Mouse (Mus musculus) kidney, postnatal 4 days (tissue): ENCODE results near the gene Tmem151a.
"Not testable (repeated sequence)": the region's sequence is repeated elsewhere in the genome, so short reads cannot be mapped to it uniquely, and the experiment has no call there.

Experiments used
- DNase-seq, 2 experiments: peaks; one replicate each; pipeline ENCODE4 v3.0.0; 2021; ENCODE audit warnings: mixed read lengths in 2 of 2

Tmem151a gene

GRCm38 (mm10) chr19:5094243-5094632 lies 8.9 kb upstream of the Tmem151a start:
- peak; percentile 98 to 99 for DNase-seq

DNA sequence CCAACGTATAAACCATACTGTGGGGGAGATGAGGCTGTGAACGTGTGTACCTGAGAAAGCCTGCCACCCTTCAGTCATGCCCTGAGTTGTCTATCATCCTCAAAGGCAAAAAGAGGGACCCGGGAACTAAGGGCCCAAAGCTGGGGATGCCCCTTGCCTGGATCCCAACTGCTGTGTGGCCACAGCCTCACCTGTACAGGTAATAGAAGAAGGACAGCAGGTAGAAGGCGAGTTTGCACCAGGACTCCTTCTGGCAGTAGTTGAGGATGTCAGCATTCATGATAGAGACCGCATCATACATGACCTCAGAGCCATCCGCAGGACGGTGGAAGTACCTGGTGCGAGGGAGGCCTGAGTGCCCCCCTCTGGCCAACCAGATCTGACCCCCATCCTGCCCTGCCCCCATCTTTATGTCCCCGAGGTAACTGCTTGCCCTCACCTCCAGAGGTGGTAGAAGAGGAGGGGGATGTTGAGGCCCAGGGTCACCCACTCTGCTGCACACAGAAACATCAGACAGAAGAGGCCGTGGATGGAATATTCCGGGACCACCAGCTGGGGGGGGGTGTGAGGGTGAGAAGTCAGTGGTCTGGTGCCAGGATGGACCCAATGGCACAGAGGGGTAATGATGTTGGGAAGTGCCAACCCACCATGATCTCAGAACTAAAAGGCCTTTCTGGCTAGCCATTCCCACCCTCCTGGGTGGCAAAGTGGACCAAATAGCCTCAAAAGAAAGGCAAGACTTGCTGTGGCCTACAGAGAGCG lies 8.3 kb upstream of the Tmem151a start:
- no peak for DNase-seq

DNA sequence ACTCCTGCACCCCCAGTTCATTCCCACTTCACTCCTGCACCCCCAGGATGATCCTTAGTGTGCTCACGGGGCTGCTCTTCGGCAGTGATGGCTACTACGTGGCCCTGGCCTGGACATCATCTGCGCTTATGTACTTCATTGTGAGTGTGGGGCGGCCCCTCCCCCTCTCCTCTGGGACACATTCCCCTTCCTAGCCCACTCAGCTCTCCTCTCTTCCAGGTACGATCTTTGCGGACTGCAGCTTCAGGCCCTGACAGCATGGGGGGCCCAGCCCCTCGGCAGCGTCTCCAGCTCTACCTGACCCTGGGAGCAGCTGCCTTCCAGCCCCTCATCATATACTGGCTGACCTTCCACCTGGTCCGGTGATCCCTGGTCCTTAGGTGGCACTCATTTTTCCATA lies 6.8 kb upstream of the Tmem151a start:
- DNase-seq = no peak

GRCm38 (mm10) chr19:5089324-5089723 lies 4.0 kb upstream of the Tmem151a start:
- no peak for DNase-seq

DNA sequence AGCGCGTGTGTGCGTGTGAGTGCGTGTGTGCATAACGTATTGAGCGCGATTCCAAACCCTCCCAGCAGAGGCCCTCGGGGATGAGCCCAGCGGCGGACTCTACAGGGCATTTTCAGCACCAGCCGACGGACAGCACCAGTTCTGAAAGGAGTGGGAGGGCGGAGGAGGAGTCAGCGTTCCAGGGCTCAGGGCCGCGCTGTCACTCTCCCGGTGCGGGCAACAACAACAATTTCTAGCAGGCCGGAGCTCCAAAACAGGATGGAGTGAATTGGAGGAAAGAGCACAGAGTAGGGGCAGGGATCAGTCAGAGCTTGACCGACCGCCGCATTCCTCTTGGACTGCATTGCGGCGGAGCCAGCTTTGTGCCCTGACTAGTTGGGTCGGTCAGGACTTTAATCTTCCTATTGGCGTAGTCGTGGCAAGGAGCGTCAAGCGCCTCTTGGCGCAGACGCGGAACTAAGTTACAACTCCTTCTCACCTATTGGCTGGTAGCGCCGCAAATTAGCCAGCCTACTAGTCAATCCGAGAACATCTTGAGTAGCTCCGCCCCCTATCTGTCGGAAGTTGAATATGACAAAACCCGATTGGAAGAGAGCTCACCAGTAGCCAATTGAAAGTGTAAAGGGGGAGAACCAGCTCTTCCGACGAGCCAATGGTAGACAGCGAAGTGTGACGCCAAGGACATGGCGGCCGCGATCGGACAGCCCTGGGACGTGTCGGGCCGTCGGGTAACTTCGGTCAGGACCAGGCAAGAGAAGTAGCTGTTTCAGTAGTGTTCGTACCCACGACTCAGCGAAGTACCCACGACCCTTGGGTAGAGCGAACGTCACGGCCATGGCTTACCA lies 2.8 kb upstream of the Tmem151a start, which contains the start of gene Yif1a:
Yif1a (plus strand) TSS at position 655 of the 845 bp plus-strand sequence.
- DNase-seq = peak; percentile 98

GRCm38 (mm10) chr19:5086533-5086932 lies 1.2 kb upstream of the Tmem151a start:
- not testable (repeated sequence) for DNase-seq

- no peak for DNase-seq
These were observed 542 bp downstream of the Tmem151a start for GRCm38 (mm10) chr19:5084834-5085144.

DNA sequence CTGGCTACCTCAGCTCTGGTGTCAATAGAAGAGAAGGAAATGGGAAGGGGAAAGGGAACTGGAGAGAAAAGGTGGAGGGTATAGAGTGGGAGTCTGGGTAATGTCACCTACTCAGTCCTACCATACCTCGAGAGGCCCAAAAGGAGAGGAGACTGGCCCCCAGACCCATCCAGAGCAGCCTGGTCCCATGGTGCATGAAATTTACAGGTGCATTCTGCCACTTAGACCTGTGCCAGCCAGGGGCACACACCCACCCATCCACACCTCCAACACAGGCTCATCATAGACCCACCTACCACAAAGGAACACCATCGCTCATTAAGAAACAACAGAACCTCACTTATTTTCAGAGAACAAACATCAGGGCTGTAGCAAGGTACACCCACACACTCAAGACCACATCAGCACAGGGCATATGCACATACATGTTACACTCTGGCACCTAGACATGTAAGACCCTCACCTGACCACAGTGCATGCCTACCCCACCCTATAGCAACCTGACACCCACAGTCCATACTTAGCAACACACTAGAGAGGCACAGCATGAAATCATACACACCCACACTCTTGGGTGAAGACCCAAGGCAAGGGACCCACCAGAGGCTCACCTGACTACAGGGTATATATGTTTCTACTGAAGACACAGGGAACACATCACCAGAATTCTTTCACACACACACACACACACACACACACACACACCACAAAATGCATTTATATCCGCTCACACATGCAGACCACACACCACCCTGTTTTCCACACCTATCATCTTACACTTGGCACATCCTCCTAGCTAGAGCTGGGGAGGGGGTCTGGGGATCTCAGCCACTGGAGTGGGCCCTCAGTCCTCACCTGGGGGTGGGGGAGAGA lies 1.1 kb downstream of the Tmem151a start:
- no peak for DNase-seq

GRCm38 (mm10) chr19:5082596-5082995 lies 2.7 kb downstream of the Tmem151a start:
- DNase-seq = no peak

GRCm38 (mm10) chr19:5082005-5082404 lies 3.3 kb downstream of the Tmem151a start:
- no peak for DNase-seq

DNA sequence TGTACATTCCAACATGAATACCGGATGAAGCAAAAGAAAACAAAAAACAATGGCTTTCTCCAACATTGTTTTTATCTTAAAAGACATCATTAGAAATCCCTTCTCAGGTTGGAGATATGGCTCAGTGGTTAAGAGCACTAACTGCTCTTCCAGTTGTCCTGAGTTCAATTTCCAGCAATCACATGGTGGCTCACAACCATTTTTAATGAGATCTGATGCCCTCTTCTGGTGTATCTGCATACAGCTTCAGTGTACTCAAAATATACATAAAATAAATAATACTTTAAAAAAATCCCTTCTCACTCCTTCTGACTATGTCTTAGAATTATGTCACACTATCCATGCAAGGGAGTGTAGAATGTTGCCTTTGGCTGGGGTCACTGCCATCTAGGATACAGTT lies 6.1 kb downstream of the Tmem151a start:
- no peak for DNase-seq

- DNase-seq = no peak
These were observed 11.8 kb downstream of the Tmem151a start for GRCm38 (mm10) chr19:5073518-5073917.

DNA sequence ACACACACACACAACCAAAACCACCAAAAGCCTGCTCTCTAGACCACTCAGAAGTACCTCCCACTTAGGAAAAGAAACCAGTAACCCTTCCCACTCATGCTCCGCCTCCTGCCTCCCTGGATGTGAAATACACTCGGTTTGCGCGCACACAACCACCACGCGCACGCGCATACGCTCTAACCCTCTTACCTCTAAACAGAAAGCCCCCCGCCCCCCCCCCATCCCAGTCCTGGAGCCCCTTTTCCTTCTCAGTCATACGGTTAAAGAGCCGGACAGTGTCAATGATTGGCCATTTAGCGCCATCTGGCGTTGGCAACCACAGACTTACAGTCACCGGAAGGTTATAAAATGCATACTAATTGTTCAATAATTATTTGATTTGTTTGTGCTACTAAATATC lies 12.3 kb downstream of the Tmem151a start:
- peak; percentile 84 to 85 for DNase-seq

DNA sequence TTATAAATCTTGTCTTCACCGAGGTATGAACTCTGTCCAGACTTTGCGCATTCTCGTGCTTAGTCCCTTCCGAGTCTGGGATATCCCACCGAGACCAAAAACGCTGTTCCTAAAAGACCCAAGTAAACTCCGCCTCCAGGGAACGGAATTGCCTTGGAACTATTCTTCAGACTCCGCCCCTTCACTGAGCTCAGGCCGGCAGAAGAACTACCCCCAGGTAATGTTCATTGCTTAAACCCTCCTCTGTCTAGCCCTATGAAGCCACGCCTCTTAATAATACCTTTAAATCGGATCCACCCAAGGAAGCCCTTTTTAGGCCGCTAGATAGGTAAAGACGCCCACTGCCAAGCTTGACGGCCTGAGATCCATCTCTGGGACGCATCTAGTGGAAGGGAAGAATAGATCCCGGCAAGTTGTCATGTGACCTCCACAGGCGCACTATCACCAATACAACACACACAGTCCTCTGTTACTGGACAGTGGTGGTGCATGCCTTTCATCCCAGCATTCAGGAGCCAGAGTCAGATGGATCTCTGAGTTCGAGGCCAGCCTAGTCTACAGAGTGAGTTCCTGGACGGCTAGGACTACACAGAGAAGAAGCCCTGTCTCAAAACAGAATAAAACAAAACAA lies 12.8 kb downstream of the Tmem151a start:
- peak in 1 of 2 experiments; percentile 59 for DNase-seq

GRCm38 (mm10) chr19:5071545-5072369 lies 13.6 kb downstream of the Tmem151a start:
- peak; percentile 83 to 89 for DNase-seq

DNA sequence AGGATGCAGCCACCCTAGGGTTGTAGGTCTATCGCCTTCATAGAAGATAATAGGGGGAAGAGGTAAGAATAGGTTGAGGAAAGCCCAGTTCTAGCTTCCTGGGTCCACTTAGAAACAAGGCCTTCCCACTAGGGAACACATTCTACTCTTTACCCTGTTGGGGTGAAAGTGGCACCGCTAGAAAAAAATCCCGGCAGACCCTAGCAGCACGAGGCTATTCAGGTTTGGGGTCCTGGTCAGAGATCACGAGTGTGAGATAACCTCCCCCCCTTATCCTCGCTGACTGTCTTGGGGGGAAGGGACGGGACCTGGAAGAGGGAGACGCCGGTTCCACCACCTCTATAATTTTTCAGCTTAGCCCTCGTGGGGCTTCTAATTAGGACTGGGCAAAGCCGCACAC lies 14.3 kb downstream of the Tmem151a start:
- no peak for DNase-seq

DNA sequence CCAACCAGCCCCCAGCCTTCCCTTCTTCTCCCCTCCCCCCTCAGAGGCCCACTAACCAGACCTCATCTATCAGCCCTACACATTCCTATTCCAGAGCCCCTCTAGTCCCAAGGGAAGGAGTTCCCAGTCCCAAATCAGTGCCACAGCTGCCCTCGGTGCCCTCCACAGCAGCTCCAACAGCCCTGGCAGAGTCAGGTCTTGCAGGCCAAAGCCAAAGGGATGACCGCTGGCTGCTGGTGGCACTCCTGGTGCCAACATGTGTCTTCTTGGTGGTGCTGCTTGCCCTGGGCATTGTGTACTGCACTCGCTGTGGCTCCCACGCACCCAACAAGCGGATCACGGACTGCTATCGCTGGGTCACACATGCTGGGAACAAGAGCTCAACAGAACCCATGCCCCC lies 15.4 kb downstream of the Tmem151a start:
- no peak for DNase-seq

DNA sequence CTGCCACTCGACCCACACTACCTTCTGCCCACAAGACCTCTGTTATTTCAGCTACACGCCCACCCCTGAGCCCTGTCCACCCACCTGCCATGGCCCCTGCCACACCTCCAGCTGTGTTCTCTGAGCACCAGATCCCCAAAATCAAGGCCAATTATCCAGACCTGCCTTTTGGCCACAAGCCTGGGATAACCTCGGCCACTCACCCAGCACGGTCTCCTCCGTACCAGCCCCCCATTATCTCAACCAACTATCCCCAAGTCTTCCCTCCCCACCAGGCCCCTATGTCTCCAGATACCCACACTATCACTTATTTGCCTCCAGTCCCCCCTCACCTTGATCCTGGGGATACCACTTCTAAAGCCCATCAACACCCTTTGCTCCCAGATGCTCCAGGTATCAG lies 15.8 kb downstream of the Tmem151a start:
- no peak for DNase-seq

- peak; percentile 52 to 56 for DNase-seq
These were observed 16.6 kb downstream of the Tmem151a start for GRCm38 (mm10) chr19:5068570-5069234.

GRCm38 (mm10) chr19:5067867-5068569 lies 17.3 kb downstream of the Tmem151a start, which contains the start of gene Cd248:
Cd248 (plus strand) TSS chr19:5068078.
- peak; percentile 86 to 92 for DNase-seq
